Mouse (Mus musculus) embryonic fibroblast, embryonic 13.5 days (primary cell): ENCODE results near the gene Arhgap42.

Experiments used
- CTCF ChIP-seq: IDR thresholded peaks from 2 replicates; pipeline ENCODE4 v1.5.1; 2011; ENCODE audit warnings: mild to moderate bottlenecking, control low read depth, low read length, moderate library complexity, borderline replicate concordance; ENCODE audit not compliant: insufficient read depth
- POLR2A ChIP-seq: IDR thresholded peaks from 2 replicates; pipeline ENCODE4 v1.6.1; 2011; ENCODE audit warnings: low read depth, mild to moderate bottlenecking, control low read depth, low read length, moderate library complexity

GRCm38 (mm10) chr9:9128996-9129694 is 109.8 kb downstream of the Arhgap42 start:
- TF ChIP-seq POLR2A (no peak), CTCF (no peak)
